Comparison of ENCODE assay signal across 8 mouse cellular contexts in the genomic region with DNA sequence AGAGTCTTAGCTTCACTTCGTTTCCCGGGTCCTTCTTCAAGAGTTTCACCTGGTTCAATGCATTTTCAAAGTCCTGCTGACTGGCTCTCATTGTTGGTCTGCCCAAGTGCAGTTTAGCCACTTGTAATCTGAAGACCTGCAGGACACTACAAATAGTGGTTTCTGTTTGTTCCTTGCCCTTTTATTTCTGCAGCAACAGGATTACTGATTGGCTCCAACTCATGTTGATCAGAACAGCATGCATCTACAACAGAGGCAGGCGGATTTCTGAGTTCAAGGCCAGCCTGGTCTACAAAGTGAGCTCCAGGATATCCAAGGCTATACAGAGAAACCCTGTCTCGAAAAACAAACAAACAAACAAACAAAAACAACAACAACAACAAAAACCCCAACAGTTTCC. TPM values are rescaled to one million over a fixed set of nuclear protein-coding genes. Genes with fewer than 3 reads are reported as not detected.
DNase-seq lines count a peak whose midpoint lies in the region; ATAC-seq and TF ChIP-seq lines count a peak whose summit lies in the region.

No protein-coding gene starts in this region.

- H3K4me2 ChIP-seq in midbrain, embryonic 16.5 days (ENCODE audit: low read length): peak overlapping the region; percentile 81

- H3K4me3 ChIP-seq in midbrain, embryonic 16.5 days (ENCODE audit: low read depth, low read length): peak overlapping the region; percentile 67

- no peak overlapping the region; the same call in 1 of the 2 replicates for H3K27ac ChIP-seq in midbrain, embryonic 16.5 days (ENCODE audit: low read length)

- TF ChIP-seq CTCF in brain, embryonic 14.5 days (IDR thresholded peaks at IDR 0.05; ENCODE audit: borderline replicate concordance, extremely low read depth, insufficient read depth, insufficient read length): no peak

- H3K36me3 ChIP-seq in midbrain, embryonic 16.5 days (ENCODE audit: control insufficient read depth, insufficient read depth, low read length): peaks cover 7% of the 10 kb centered on the region; the same call in 1 of the 2 replicates

- H3K9me3 ChIP-seq in midbrain, embryonic 16.5 days (replicated peaks; ENCODE audit: control insufficient read depth, low read length, poor library complexity, severe bottlenecking): no peaks in the 10 kb centered on the region

- peaks cover 11% of the 10 kb centered on the region; the same call in 1 of the 2 replicates for H3K4me1 ChIP-seq in midbrain, embryonic 16.5 days (ENCODE audit: control insufficient read depth, insufficient read depth, low read length)

- no peaks in the 10 kb centered on the region for H3K27me3 ChIP-seq in midbrain, embryonic 16.5 days (ENCODE audit: control insufficient read depth, insufficient read depth, low read depth, low read length)

- peak; percentile 37 for DNase-seq in kidney, adult 9 months
- DNase-seq in kidney, postnatal 14 days: no peak
- peak; percentile 21 for DNase-seq in brain, embryonic 14.5 days (ENCODE audit: low read depth)
- DNase-seq in induced T-regulatory cell, adult 2 months (ENCODE audit: low read depth): peak; percentile 20

- TF ChIP-seq POLR2A in brain, embryonic 14.5 days (IDR thresholded peaks at IDR 0.05; ENCODE audit: borderline replicate concordance, extremely low read depth, insufficient read depth, insufficient read length, poor library complexity, severe bottlenecking): no peak

- no peak overlapping the region for H3K9ac ChIP-seq in midbrain, embryonic 16.5 days (ENCODE audit: low read depth, low read length)

- no peak for ATAC-seq in midbrain, embryonic 16.5 days
- no peak for ATAC-seq in CD4-positive, CD25-positive, alpha-beta regulatory T cell, adult 4 months
- ATAC-seq in activated CD4-positive, CD25-positive, alpha-beta regulatory T cell, adult 4 months: no peak
- ATAC-seq in megakaryocyte-erythroid progenitor cell, adult 5-6 weeks (replicated peaks; ENCODE audit: low FRiP score, low TSS enrichment, poor library complexity, severe bottlenecking): no peak

- 71% methylated on average over 4 of the region's 4 CpGs for WGBS in midbrain, embryonic 16.5 days

RNA-seq across cellular contexts. Expression of a gene that starts 29.5 kb away (rescaled TPM):
- 0.11 and 0.16 TPM in 2 replicates for polyA plus RNA-seq in brain, embryonic 14.5 days (2012; rRNA removed)
- polyA plus RNA-seq in midbrain, embryonic 16.5 days (2015; fragmentation: Nextera tagmentation; extraction: Ambion mirVana): 0.37 and 1.0 TPM in 2 replicates
- under 1 TPM in 1 of 2 experiments, not detected in 1; 0.35 TPM for polyA plus RNA-seq in CD4-positive, CD25-positive, alpha-beta regulatory T cell, adult 4 months (2017; shearing (Covaris generic))
- under 1 TPM in 1 of 2 experiments, not detected in 1; 0.62 TPM for polyA plus RNA-seq in activated CD4-positive, CD25-positive, alpha-beta regulatory T cell, adult 4 months (2017; shearing (Covaris generic))
- not detected in 2 replicates for total RNA-seq in megakaryocyte-erythroid progenitor cell, adult 5-6 weeks (2014; fragmentation: Nextera tagmentation)
- total RNA-seq in megakaryocyte-erythroid progenitor cell, adult 5-6 weeks (2017): not detected in 2 replicates

RNA-seq across cellular contexts. Expression of a gene that starts 33.8 kb away (rescaled TPM):
- polyA plus RNA-seq in brain, embryonic 14.5 days (2012; rRNA removed): 84.8 and 85.1 TPM in 2 replicates
- 80.1 and 84.6 TPM in 2 replicates for polyA plus RNA-seq in midbrain, embryonic 16.5 days (2015; fragmentation: Nextera tagmentation; extraction: Ambion mirVana)
- 10 to 100 TPM; 81.0 to 95.7 TPM for polyA plus RNA-seq in CD4-positive, CD25-positive, alpha-beta regulatory T cell, adult 4 months (2017; shearing (Covaris generic))
- polyA plus RNA-seq in activated CD4-positive, CD25-positive, alpha-beta regulatory T cell, adult 4 months (2017; shearing (Covaris generic)): 100 to 1,000 TPM; 103 to 110 TPM
- 94.1 and 141 TPM in 2 replicates for total RNA-seq in megakaryocyte-erythroid progenitor cell, adult 5-6 weeks (2014; fragmentation: Nextera tagmentation)
- 122 TPM in 2 replicates for total RNA-seq in megakaryocyte-erythroid progenitor cell, adult 5-6 weeks (2017)
